Comparison of ENCODE assay signal across 12 mouse cellular contexts in the genomic region with DNA sequence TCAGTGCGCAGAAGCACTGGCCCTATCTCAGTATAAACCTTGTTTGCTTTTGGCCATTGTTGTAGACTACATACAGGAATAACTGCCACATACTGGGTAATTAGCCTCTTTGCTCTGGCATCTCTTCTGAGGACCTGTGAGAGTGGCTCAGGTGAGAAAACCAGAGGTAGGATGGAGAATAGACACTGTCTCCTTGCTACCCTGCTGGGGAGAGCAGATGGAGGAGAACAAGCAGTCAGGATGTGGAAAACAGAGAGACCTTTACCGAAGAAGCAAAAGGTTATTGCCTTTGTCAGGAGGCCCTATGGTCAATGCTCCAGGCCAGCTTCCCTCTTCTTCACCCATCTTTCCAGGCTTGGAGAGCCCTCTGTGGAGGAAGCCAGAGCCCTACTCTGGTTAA.
DNase-seq lines count a peak whose midpoint lies in the region; ATAC-seq and TF ChIP-seq lines count a peak whose summit lies in the region.
"Had no signal": no experiment of that assay in that cellular context is flagged by ENCODE, and none has a peak within 500 bp of the region (broad histone marks: within the 10 kb centered on the region; RNA-seq: fewer than 3 reads in every experiment).

No protein-coding gene starts in this region.

- TF ChIP-seq CTCF in lung, embryonic 14.5 days (IDR thresholded peaks at IDR 0.05; ENCODE audit: low read depth) = no peak

- no peak overlapping the region for H3K4me2 ChIP-seq in lung, embryonic 14.5 days
- H3K4me2 ChIP-seq in forebrain, embryonic 11.5 days (ENCODE audit: low read depth, low read length, severe bottlenecking) = no peak overlapping the region
- H3K4me2 ChIP-seq in limb, embryonic 14.5 days (replicated peaks; ENCODE audit: low read depth, low read length, severe bottlenecking) = no peak overlapping the region

- ATAC-seq in lung, embryonic 14.5 days (ENCODE audit: insufficient read depth) = no peak
- no peak for ATAC-seq in forebrain, embryonic 11.5 days (replicated peaks; ENCODE audit: low FRiP score)
- ATAC-seq in limb, embryonic 14.5 days (ENCODE audit: low FRiP score, low read depth) = no peak

- peaks cover 43% of the 10 kb centered on the region for H3K4me1 ChIP-seq in lung, embryonic 14.5 days (ENCODE audit: insufficient read depth)
- peaks cover 28% of the 10 kb centered on the region for H3K4me1 ChIP-seq in forebrain, embryonic 11.5 days (replicated peaks; ENCODE audit: control insufficient read depth, insufficient read depth, low read length)
- H3K4me1 ChIP-seq in limb, embryonic 14.5 days (ENCODE audit: control insufficient read depth, insufficient read depth, low read length) = peaks cover 81% of the 10 kb centered on the region
- H3K4me1 ChIP-seq: megakaryocyte, embryonic 14.5 days had no signal

- WGBS in lung, embryonic 14.5 days = 74% methylated on average over 2 of the region's 2 CpGs
- WGBS in forebrain, embryonic 11.5 days = 83% methylated on average over 2 of the region's 2 CpGs
- 90% methylated on average over 2 of the region's 2 CpGs for WGBS in limb, embryonic 14.5 days

- no peak overlapping the region for H3K9ac ChIP-seq in lung, embryonic 14.5 days
- H3K9ac ChIP-seq in forebrain, embryonic 11.5 days (ENCODE audit: low read length) = peak overlapping the region; percentile 41
- H3K9ac ChIP-seq in limb, embryonic 14.5 days (ENCODE audit: low read depth, low read length, severe bottlenecking) = no peak overlapping the region
- H3K9ac ChIP-seq: liver, embryonic 14.5 days had no signal

- no peak overlapping the region for H3K4me3 ChIP-seq in lung, embryonic 14.5 days (ENCODE audit: low read depth, low read length)
- H3K4me3 ChIP-seq in forebrain, embryonic 11.5 days (ENCODE audit: low read depth, low read length) = no peak overlapping the region
- H3K4me3 ChIP-seq in limb, embryonic 14.5 days (replicated peaks; ENCODE audit: low read length) = no peak overlapping the region
- H3K4me3 ChIP-seq: left cerebral cortex, adult 2 months; megakaryocyte, embryonic 14.5 days had no signal

- no peaks in the 10 kb centered on the region for H3K9me3 ChIP-seq in lung, embryonic 14.5 days (ENCODE audit: low read depth, low read length)
- H3K9me3 ChIP-seq in forebrain, embryonic 11.5 days (ENCODE audit: control insufficient read depth, low read length) = no peaks in the 10 kb centered on the region
- H3K9me3 ChIP-seq in limb, embryonic 14.5 days (ENCODE audit: control insufficient read depth, low read length) = no peaks in the 10 kb centered on the region
- H3K9me3 ChIP-seq: megakaryocyte, embryonic 14.5 days had no signal

- H3K36me3 ChIP-seq in lung, embryonic 14.5 days (ENCODE audit: insufficient read depth) = no peaks in the 10 kb centered on the region
- H3K36me3 ChIP-seq in forebrain, embryonic 11.5 days (ENCODE audit: control insufficient read depth, insufficient read depth, low read length) = no peaks in the 10 kb centered on the region
- no peaks in the 10 kb centered on the region for H3K36me3 ChIP-seq in limb, embryonic 14.5 days (ENCODE audit: control insufficient read depth, insufficient read depth, low read length)

- H3K27ac ChIP-seq in lung, embryonic 14.5 days (ENCODE audit: low read depth) = peak overlapping the region; percentile 90
- peak overlapping the region; percentile 86 for H3K27ac ChIP-seq in forebrain, embryonic 11.5 days (ENCODE audit: low read depth, low read length)
- H3K27ac ChIP-seq in limb, embryonic 14.5 days (replicated peaks; ENCODE audit: low read depth, low read length) = peak overlapping the region; percentile 45
- H3K27ac ChIP-seq: left cerebral cortex, adult 2 months; liver, embryonic 14.5 days had no signal

- TF ChIP-seq POLR2A in limb, embryonic 14.5 days (IDR thresholded peaks at IDR 0.05; ENCODE audit: borderline replicate concordance, extremely low read depth, insufficient read depth, insufficient read length) = no peak

- H3K27me3 ChIP-seq in lung, embryonic 14.5 days (ENCODE audit: insufficient read depth, low read length) = peaks cover 13% of the 10 kb centered on the region; the same call in 1 of the 2 replicates
- H3K27me3 ChIP-seq in forebrain, embryonic 11.5 days (ENCODE audit: control insufficient read depth, insufficient read depth, low read length) = peaks cover 42% of the 10 kb centered on the region
- no peaks in the 10 kb centered on the region for H3K27me3 ChIP-seq in limb, embryonic 14.5 days (ENCODE audit: control insufficient read depth, insufficient read depth, low read length)

- peak; percentile 54 for DNase-seq in cerebellum, adult 9-10 months
- no peak for DNase-seq in cerebellum, adult 11-12 months
- no peak for DNase-seq in lung, embryonic 14.5 days
- DNase-seq in lung, adult 18-20 months = no peak
- no peak for DNase-seq in forebrain, embryonic 11.5 days (ENCODE audit: low spot score)
- no peak for DNase-seq in limb, embryonic 14.5 days (ENCODE audit: low spot score)
- no peak for DNase-seq in adrenal gland, postnatal 4 days (ENCODE audit: low spot score in 2 of 2)
- no peak for DNase-seq in adrenal gland, postnatal 25 days
- DNase-seq: adrenal gland, adult 2 months had no signal
